Mouse (Mus musculus) left cerebral cortex, adult 18-20 months (tissue): ENCODE measurements at regions not wholly inside any gene's neighbourhood (a gene's known extent, or its start where the extent isn't known, plus 50 kb on each side); places are given as distances from the start of the nearest gene placed in this dataset.
"Not testable (repeated sequence)": the region's sequence is repeated elsewhere in the genome, so short reads cannot be mapped to it uniquely, and the experiment has no call there.

Source experiments
- DNase-seq, 2 experiments: peaks; one replicate each; pipeline ENCODE4 v3.0.0; 2021 to 2022; ENCODE audit warnings: low spot score in 2 of 2, mixed read lengths in 1 of 2

- not testable (repeated sequence) for DNase-seq
Measured at GRCm38 (mm10) chr9:6845281-6845680, 339.0 kb downstream of the Dync2h1 start.

- DNase-seq = not testable (repeated sequence)
Measured at GRCm38 (mm10) chr9:6834936-6835335, 349.3 kb downstream of the Dync2h1 start.

GRCm38 (mm10) chr9:6834470-6834869 is 349.8 kb downstream of the Dync2h1 start:
- DNase-seq = no peak

GRCm38 (mm10) chr9:6832862-6833261 is 351.4 kb downstream of the Dync2h1 start:
- DNase-seq = no peak

GRCm38 (mm10) chr9:6831642-6832041 is 352.6 kb downstream of the Dync2h1 start:
- DNase-seq = not testable (repeated sequence)

- DNase-seq = no peak
Measured at GRCm38 (mm10) chr9:6826581-6826980, 357.7 kb downstream of the Dync2h1 start.

- DNase-seq = no peak
Measured at GRCm38 (mm10) chr9:6825609-6826008, 358.6 kb downstream of the Dync2h1 start.

- not testable (repeated sequence) for DNase-seq
Measured at GRCm38 (mm10) chr9:6823946-6824345, 360.3 kb downstream of the Dync2h1 start.

GRCm38 (mm10) chr9:6823536-6823935 is 360.7 kb downstream of the Dync2h1 start:
- DNase-seq = no peak

- DNase-seq = no peak
Measured at GRCm38 (mm10) chr9:6776671-6777070, 407.6 kb downstream of the Dync2h1 start.

GRCm38 (mm10) chr9:6741478-6741877 is 442.8 kb downstream of the Dync2h1 start:
- DNase-seq = no peak

- no peak for DNase-seq
Measured at GRCm38 (mm10) chr9:6736411-6736810, 447.8 kb downstream of the Dync2h1 start.

GRCm38 (mm10) chr9:6726411-6726810 is 456.8 kb upstream of the Ddi1 start:
- no peak for DNase-seq

GRCm38 (mm10) chr9:6677225-6677718 is 407.6 kb upstream of the Ddi1 start:
- no peak for DNase-seq

- DNase-seq = peak; percentile 56 to 62
Measured at GRCm38 (mm10) chr9:6668001-6668969, 398.6 kb upstream of the Ddi1 start.

- no peak for DNase-seq
Measured at GRCm38 (mm10) chr9:6665679-6666078, 396.0 kb upstream of the Ddi1 start.

GRCm38 (mm10) chr9:6652267-6652994 is 382.8 kb upstream of the Ddi1 start:
- no peak for DNase-seq

- no peak for DNase-seq
Measured at GRCm38 (mm10) chr9:6651572-6652236, 382.1 kb upstream of the Ddi1 start.

GRCm38 (mm10) chr9:6645796-6646309 is 376.2 kb upstream of the Ddi1 start:
- DNase-seq = no peak

- no peak for DNase-seq
Measured at GRCm38 (mm10) chr9:6645321-6645720, 375.7 kb upstream of the Ddi1 start.

- DNase-seq = no peak
Measured at GRCm38 (mm10) chr9:6617155-6617554, 347.5 kb upstream of the Ddi1 start.
